Mouse (Mus musculus): Measurements from ENCODE around the gene Gal3st2c. TPM values are rescaled to one million over a fixed set of nuclear protein-coding genes. Genes with fewer than 3 reads are reported as not detected.
"Not testable (repeated sequence)": the region's sequence is repeated elsewhere in the genome, so short reads cannot be mapped to it uniquely, and the experiment has no call there.

Gal3st2c gene
- polyA plus RNA-seq (2015; fragmentation: Nextera tagmentation; extraction: Ambion mirVana) = 0.03 and 0.04 TPM in 2 replicates

DNA sequence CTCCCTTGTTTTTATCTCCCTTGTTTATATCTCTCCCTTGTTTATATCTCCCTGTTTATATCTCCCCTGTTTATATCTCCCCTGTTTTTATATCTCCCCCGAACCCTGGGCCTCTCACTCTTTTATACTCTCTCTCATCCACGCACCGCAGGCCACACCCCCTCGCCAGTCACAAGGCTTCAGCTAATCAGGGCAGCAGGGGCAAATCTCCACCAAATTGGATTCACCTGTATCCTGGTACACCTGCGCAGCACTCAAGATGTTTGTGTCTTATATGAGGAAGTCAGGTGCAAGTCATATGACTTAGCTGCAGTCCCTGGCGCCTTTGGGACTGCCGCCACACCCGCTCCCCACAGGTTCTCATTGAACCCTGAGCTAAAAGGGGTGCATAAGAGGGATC lies at the start of gene Gal3st2c:
Gene Gal3st2c, plus strand, starts transcription at position 301 of the 400 bp plus-strand sequence.
- H3K4me1 ChIP-seq (replicated peaks); H3K9me3 ChIP-seq; H3K4me2 ChIP-seq (replicated peaks); H3K36me3 ChIP-seq; H3K4me3 ChIP-seq (replicated peaks); H3K27ac ChIP-seq; ATAC-seq; H3K9ac ChIP-seq; H3K27me3 ChIP-seq (replicated peaks): not testable (repeated sequence)
- 84% methylated on average over 8 of the region's 8 CpGs for WGBS

DNA sequence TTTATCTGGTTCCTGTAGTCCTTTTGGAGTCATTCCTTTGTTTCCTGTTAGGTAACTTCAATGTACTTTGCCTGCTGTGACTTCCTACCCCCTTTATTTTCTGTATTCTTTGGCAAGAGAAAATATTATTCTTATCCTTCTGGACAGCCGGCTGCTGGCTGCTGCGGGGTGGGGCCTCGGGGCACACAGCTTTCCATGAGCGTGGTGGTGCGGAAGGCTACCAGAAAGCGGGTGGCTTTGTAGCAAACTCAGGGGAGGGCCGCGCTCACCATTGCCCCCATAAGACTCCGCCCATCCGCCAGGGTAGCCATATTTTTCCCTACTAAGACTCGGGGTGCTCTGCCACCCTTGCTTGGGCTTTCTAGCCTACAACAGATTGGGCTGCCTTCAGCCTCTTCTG lies 41.2 kb upstream of the Gal3st2c start:
- not testable (repeated sequence) for H3K9me3 ChIP-seq; H3K36me3 ChIP-seq; H3K4me1 ChIP-seq (replicated peaks); H3K4me3 ChIP-seq (replicated peaks); H3K9ac ChIP-seq; H3K27ac ChIP-seq; H3K4me2 ChIP-seq (replicated peaks); H3K27me3 ChIP-seq (replicated peaks)
- peak; percentile 76 for ATAC-seq
- no CpG with 5 or more reads among the region's 11 CpGs for WGBS

DNA sequence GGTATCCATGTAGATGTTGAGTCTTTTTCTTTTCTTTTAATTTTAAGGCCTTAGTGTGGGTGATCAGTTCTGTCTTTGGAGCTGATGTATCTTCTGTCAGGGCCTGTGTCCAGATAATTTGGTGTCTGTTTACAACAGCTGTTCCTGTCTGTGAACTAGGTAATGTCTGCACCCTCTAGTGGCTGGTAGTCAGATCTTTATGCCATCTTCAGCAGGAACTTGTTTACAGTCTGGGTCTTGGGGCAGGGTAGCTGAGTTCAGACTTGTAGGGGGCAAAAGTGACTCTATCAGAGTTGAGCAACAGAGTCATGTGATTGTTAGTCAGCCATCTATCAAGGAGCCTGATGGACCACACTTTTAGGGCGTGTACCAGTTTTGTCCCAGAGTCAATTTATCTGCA lies 23.8 kb upstream of the Gal3st2c start:
- peak; percentile 51 for ATAC-seq
- H3K4me2 ChIP-seq (replicated peaks) = not testable (repeated sequence)

DNA sequence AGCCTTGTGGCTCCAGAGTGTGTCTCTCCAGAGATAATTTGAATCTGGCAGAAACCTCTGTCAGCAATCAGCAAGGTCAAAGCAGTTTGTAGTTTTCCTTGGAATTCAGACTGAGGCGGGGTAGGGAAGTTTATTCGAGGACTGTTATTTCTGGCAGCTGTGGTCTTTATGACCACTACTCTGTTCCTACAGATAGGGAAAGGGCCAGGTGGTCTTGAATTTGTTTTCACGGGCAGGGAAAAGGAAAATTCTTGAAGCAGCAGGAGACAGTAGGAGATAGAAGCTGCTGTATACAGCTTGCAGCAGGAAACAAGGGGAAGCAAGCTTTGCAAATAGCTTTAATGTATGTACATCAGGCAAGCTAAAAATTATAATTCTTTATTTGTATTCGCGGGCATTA lies 19.9 kb upstream of the Gal3st2c start:
- not testable (repeated sequence) for H3K4me1 ChIP-seq (replicated peaks); H3K36me3 ChIP-seq
- 37% methylated on average over 3 of the region's 5 CpGs for WGBS

More for the DNA sequence above, 23.8 kb upstream of the Gal3st2c start:
- not testable (repeated sequence) for H3K27ac ChIP-seq; H3K4me3 ChIP-seq (replicated peaks); H3K4me1 ChIP-seq (replicated peaks); H3K36me3 ChIP-seq; H3K9me3 ChIP-seq; H3K9ac ChIP-seq; H3K27me3 ChIP-seq (replicated peaks)
- no CpG with 5 or more reads among the region's 1 CpGs for WGBS

DNA sequence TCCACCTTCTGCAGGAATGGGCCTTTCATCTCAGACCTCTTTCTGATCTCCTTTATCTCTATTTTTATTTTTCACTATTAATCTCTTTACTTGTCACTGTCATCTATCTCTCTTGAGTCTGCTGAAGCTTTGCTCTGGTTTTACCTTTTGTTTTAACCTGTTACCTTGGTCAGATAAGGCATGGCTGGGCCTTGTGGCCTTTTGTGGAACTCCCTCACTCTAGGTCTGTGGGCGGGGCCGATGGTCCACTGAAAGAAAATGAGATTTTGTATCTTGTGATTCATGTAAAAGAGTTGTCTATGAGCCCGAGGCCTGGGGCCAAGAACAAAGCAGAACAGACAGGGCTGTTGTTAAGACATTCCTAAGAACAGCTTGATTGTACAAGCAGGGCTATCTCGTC lies 19.5 kb upstream of the Gal3st2c start:
- WGBS = no CpG with 5 or more reads among the region's 4 CpGs
- H3K27ac ChIP-seq; H3K9ac ChIP-seq; H3K36me3 ChIP-seq; H3K9me3 ChIP-seq; H3K4me2 ChIP-seq (replicated peaks); H3K4me3 ChIP-seq (replicated peaks); H3K27me3 ChIP-seq (replicated peaks); H3K4me1 ChIP-seq (replicated peaks): not testable (repeated sequence)
- peak; percentile 55 for ATAC-seq

More for the DNA sequence above, 19.9 kb upstream of the Gal3st2c start:
- H3K27me3 ChIP-seq (replicated peaks); H3K9me3 ChIP-seq; ATAC-seq; H3K27ac ChIP-seq; H3K9ac ChIP-seq; H3K4me2 ChIP-seq (replicated peaks); H3K4me3 ChIP-seq (replicated peaks): not testable (repeated sequence)

DNA sequence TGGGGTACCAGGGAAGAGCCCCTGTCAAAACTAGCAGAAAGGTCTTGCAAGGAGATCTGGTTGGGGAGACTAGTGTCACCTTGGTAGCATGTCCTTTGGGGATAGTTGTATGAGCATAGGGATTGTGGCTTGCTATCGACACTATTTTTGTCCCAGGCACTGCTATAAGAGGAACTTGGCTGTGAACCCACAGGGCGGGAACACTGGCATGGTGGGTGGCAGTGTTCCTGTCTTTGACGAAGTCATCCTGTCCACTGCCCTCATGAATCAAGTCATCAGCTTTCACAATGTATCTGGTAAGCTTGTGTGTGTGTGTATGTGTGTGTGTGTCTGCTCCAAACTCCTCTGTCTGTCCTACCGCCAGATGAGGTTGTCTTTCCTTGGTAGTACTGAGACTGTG lies 14.5 kb upstream of the Gal3st2c start:
- not testable (repeated sequence) for H3K27me3 ChIP-seq (replicated peaks); ATAC-seq

DNA sequence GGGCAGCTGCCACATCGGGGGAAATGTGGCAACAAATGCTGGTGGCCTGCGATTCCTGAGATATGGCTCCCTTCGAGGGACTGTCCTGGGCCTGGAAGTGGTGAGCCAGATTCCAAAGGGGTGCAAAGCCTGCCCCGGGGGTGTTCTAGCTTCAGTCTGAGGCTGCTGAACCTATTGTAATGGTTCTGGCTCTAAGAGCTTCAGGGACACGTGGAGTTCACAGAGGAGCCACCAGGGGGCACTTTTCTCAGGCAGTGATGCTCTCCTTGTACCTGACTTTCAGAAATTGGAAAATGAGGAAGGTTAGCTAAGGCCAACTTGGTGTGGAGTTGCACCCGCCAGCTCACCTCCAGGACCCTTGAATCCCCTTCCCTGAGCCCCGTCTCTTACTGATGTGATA lies 12.0 kb upstream of the Gal3st2c start:
- not testable (repeated sequence) for H3K36me3 ChIP-seq; H3K27me3 ChIP-seq (replicated peaks); H3K27ac ChIP-seq; H3K9me3 ChIP-seq; H3K4me1 ChIP-seq (replicated peaks); H3K4me2 ChIP-seq (replicated peaks); H3K4me3 ChIP-seq (replicated peaks); H3K9ac ChIP-seq
- no CpG with 5 or more reads among the region's 7 CpGs for WGBS
- ATAC-seq = 0 out of 2 replicates have a peak, but pooled peaks have one; percentile 41

More for the DNA sequence above, 14.5 kb upstream of the Gal3st2c start:
- not testable (repeated sequence) for H3K36me3 ChIP-seq; H3K27ac ChIP-seq; H3K4me1 ChIP-seq (replicated peaks); H3K9me3 ChIP-seq; H3K4me2 ChIP-seq (replicated peaks); H3K9ac ChIP-seq; H3K4me3 ChIP-seq (replicated peaks)
- WGBS = 71% methylated on average over 2 of the region's 4 CpGs

DNA sequence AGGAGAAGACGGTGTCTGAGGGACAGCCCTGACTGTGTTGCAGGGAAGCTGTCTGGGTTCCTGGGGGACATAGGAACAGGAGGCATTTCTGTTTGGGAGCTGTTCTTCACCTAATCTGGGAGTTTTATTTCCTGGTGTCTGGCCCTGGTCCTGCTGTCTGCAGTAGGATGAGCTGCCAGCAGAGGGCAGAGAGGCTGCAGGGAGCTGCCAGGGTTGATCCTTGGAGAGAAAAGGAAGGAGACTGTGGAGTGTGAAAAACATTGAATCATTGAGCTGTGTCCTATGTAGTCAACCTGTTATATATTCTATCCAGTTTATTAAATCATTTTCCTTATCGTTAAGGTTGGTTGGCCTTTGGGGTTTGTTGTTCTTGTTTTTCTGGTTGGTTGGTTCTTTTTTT lies 9.4 kb upstream of the Gal3st2c start:
- H3K9me3 ChIP-seq; H3K4me3 ChIP-seq (replicated peaks); H3K9ac ChIP-seq; H3K27ac ChIP-seq; H3K4me2 ChIP-seq (replicated peaks); H3K4me1 ChIP-seq (replicated peaks); H3K27me3 ChIP-seq (replicated peaks); H3K36me3 ChIP-seq: not testable (repeated sequence)
- 29% methylated on average over 1 of the region's 2 CpGs for WGBS
- peak; percentile 74 for ATAC-seq

DNA sequence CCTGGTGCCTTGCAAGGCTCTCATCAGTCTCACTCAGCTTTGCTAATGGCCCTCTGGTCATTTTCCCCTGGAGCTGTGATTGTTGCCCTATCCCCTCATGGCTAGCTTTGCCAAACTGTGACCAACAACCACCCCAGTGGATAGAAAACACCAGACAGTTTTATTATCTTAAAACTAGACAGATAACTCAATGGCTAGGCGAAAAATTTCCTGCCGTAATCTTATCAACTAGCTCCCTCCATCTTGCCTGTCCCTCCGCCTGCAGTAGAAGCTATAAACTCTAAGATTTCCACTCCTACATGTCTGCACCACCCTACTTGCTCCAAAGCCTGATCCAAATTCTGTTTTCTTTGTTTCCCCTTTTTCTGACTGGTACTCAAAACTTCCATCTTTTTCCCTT lies 4.1 kb upstream of the Gal3st2c start:
- Histone ChIP-seq H3K36me3 (no peaks in the 10 kb centered on the region), H3K4me1 (replicated peaks) (no peaks in the 10 kb centered on the region), H3K27ac (no peak overlapping the region), H3K9ac (no peak overlapping the region), H3K4me3 (replicated peaks) (no peak overlapping the region), H3K9me3 (no peaks in the 10 kb centered on the region), H3K4me2 (replicated peaks) (no peak overlapping the region), H3K27me3 (replicated peaks) (no peaks in the 10 kb centered on the region)
- 72% methylated on average over 3 of the region's 3 CpGs for WGBS
- no peak for ATAC-seq

DNA sequence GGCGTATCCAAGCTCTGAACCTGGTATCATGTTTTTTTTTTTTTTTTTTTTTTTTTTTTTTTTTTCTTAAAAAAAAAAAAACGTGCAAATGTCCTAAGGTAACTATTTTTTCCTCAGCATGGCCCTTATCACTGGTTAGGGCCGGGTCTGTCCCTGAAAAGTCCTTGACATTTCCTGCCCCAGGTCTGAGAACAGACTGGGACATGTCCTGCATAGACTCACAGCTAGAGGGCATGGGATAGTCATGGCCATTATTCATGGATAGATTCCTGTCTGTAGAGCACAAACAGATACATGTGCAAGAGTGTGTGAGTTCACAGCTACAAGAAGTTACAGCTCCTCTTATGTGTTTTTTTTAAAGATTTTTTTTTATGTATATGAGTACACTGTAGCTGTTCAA lies 1.5 kb upstream of the Gal3st2c start:
- H3K9me3 ChIP-seq = no peaks in the 10 kb centered on the region
- no peak overlapping the region for H3K9ac ChIP-seq
- no peak overlapping the region for H3K4me3 ChIP-seq (replicated peaks)
- H3K4me2 ChIP-seq (replicated peaks) = no peak overlapping the region
- H3K27me3 ChIP-seq (replicated peaks) = no peaks in the 10 kb centered on the region
- H3K4me1 ChIP-seq (replicated peaks) = no peaks in the 10 kb centered on the region
- H3K27ac ChIP-seq = no peak overlapping the region
- ATAC-seq = no peak
- H3K36me3 ChIP-seq = no peaks in the 10 kb centered on the region
- 69% methylated on average over 3 of the region's 3 CpGs for WGBS

DNA sequence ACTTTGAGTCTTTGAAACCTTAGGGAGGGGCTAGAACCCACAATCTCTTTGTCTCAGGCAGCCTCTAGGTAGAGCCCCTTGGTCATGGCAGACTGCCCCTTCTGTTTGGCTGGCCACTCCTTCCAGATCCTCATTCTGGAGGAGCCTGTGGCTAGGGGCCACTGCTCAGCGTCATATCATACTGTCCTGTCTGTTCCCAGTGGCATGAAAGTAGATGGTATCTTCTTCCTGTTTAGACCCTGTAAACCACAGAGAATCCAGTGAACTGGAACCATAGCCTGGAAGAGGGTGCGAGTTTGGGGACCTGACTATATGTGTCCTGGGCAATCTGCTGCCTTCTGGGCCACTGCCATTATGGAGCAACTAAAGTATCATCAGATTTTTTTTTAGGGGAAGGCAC lies 759 bp downstream of the Gal3st2c start:
- H3K9ac ChIP-seq; H3K4me2 ChIP-seq (replicated peaks); H3K4me1 ChIP-seq (replicated peaks); ATAC-seq; H3K4me3 ChIP-seq (replicated peaks); H3K27ac ChIP-seq; H3K9me3 ChIP-seq; H3K36me3 ChIP-seq; H3K27me3 ChIP-seq (replicated peaks): not testable (repeated sequence)
- 65% methylated on average over 2 of the region's 2 CpGs for WGBS

DNA sequence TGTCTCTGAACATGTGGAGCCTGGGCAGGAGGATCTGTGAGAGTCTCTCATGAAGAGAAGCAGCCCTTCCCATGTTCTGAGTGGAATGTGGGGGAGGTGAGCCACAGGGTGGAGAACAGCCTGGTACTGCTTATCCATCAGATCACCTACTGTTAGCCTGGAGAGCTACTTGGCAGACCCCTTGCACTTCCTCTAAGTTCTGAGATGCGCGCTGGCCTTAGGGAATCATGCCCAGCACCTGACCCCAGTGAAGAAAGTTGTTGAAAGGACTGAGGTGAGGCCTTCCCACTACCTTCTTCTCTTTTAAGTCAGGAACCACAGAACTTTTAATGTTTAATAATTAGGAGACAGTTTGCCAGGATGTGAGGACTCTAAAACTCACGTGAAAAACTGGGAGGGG lies 1.2 kb downstream of the Gal3st2c start:
- H3K9me3 ChIP-seq; ATAC-seq; H3K36me3 ChIP-seq; H3K9ac ChIP-seq; H3K27me3 ChIP-seq (replicated peaks); H3K27ac ChIP-seq; H3K4me1 ChIP-seq (replicated peaks); H3K4me2 ChIP-seq (replicated peaks); H3K4me3 ChIP-seq (replicated peaks): not testable (repeated sequence)
- WGBS = 85% methylated on average over 3 of the region's 3 CpGs

DNA sequence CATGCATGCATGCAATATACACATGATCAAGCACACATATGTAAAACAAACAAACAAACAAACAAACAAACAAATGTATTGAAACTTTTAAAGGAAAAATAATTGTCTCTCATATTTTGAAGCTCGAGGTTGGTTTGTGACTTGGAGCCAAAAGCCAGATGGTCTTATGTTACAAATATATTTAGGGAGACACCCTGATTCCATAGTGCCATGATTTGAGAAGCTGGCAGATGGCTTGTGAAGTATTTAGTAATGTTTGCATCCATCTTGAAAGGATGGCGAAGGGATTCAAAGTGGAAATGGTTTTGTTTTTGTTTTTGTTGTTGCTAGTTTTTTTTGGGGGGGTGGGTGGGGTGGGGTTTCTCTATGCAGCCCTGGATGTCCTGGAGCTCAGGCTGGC lies 10.7 kb downstream of the Gal3st2c start:
- no peaks in the 10 kb centered on the region for H3K36me3 ChIP-seq
- H3K27ac ChIP-seq = no peak overlapping the region
- no peak overlapping the region for H3K4me3 ChIP-seq (replicated peaks)
- ATAC-seq = no peak
- 79% methylated on average over 2 of the region's 2 CpGs for WGBS
- H3K27me3 ChIP-seq (replicated peaks) = no peaks in the 10 kb centered on the region
- H3K4me2 ChIP-seq (replicated peaks) = no peak overlapping the region
- H3K4me1 ChIP-seq (replicated peaks) = no peaks in the 10 kb centered on the region
- no peaks in the 10 kb centered on the region for H3K9me3 ChIP-seq
- H3K9ac ChIP-seq = no peak overlapping the region

Data from intestine, embryonic 15.5 days (tissue).